Mouse (Mus musculus): ENCODE measurements around the gene Esx1. TPM values are rescaled to one million over a fixed set of nuclear protein-coding genes. Genes with fewer than 3 reads are reported as not detected.

Gene Esx1
- polyA plus RNA-seq (2021; fragmentation: Nextera tagmentation), result not detected in 2 replicates
- long read RNA-seq, experiment 1, result 0 reads
- long read RNA-seq, experiment 2, result 0 reads

DNA sequence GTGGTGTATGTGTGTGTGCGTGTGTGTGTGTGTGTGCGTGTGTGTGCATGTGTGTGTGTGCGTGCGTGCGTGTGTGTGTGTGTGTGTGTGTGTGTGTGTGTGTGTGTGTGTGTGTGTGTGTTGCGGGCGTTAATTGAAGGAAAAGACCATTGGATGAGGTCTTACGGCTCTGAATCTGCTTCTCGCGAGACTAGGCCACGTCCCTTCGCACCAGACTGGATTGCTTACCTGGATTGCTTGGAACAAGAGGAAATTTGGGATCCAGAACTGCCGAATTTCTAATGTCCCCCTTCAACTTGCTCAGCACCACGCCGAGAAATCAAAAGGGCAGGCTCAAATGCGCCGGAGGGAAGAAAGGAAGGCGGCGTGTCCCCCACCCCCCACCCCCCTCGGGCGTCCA lies at the start of gene Esx1:
TSS of gene Esx1 (minus strand) at position 366 of the 400 bp plus-strand sequence.

Other genes with a start within 250 kb of the Esx1 start
- gene H2bfm, start 194.8 kb downstream of the Esx1 start, polyA plus RNA-seq (2021; fragmentation: Nextera tagmentation), result not detected in 2 replicates
- 31.9 and 33.3 TPM in 2 replicates for gene Tmsb15b2, start 146.6 kb downstream of the Esx1 start, polyA plus RNA-seq (2021; fragmentation: Nextera tagmentation)
- 8.0 and 13.4 TPM in 2 replicates for gene Tmsb15l, start 145.2 kb downstream of the Esx1 start, polyA plus RNA-seq (2021; fragmentation: Nextera tagmentation)
- gene Tmsb15b1, start 145.2 kb downstream of the Esx1 start, polyA plus RNA-seq (2021; fragmentation: Nextera tagmentation), result 17.9 and 18.6 TPM in 2 replicates
- gene Zcchc18, start 128.9 kb downstream of the Esx1 start, polyA plus RNA-seq (2021; fragmentation: Nextera tagmentation), result 257 and 296 TPM in 2 replicates
- 7.5 and 9.1 TPM in 2 replicates for gene Slc25a53, start 83.8 kb downstream of the Esx1 start, polyA plus RNA-seq (2021; fragmentation: Nextera tagmentation)
- gene Fam199x, start 72.5 kb downstream of the Esx1 start, polyA plus RNA-seq (2021; fragmentation: Nextera tagmentation), result 2.0 and 2.6 TPM in 2 replicates

Measured in layer of hippocampus, adult 6 months (tissue).